Mouse (Mus musculus): ENCODE measurements around the gene Ykt6.

- TF ChIP-seq CTCF (IDR thresholded peaks at IDR 0.05; ENCODE audit: low read depth, low read length) (no peak), POLR2AphosphoS5 (IDR thresholded peaks at IDR 0.05; ENCODE audit: insufficient replicate concordance, low read depth, low read length) (no peak), GATA1 (IDR thresholded peaks at IDR 0.05; ENCODE audit: borderline replicate concordance, low read length) (no peak), TAL1 (conservative IDR thresholded peaks at IDR 0.05; ENCODE audit: low read depth, low read length) (no peak), GATA2 (IDR thresholded peaks at IDR 0.05; ENCODE audit: borderline replicate concordance, low read depth, low read length) (no peak)
These were observed 6.8 kb upstream of the Ykt6 start for GRCm38 (mm10) chr11:5948546-5949250.

Measured in G1E (cell line).